Mouse (Mus musculus) thymus, adult 2 months (tissue): ENCODE data around the gene Ubap2.

Experiments used
- CTCF ChIP-seq: fragments of 200-500 bp; IDR thresholded peaks from 2 replicates; pipeline ENCODE4 v1.5.1; 2012; ENCODE audit warnings: mild to moderate bottlenecking, control low read depth, low read length, moderate library complexity, borderline replicate concordance; ENCODE audit not compliant: control insufficient read depth, poor library complexity, insufficient read depth; ENCODE audit errors: extremely low read depth
- POLR2A ChIP-seq: fragments of 200-500 bp; IDR thresholded peaks from 2 replicates; pipeline ENCODE4 v1.6.1; 2012; ENCODE audit warnings: mild to moderate bottlenecking, low read length, control low read depth, moderate library complexity; ENCODE audit not compliant: control insufficient read depth, poor library complexity, insufficient read depth; ENCODE audit errors: extremely low read depth

DNA sequence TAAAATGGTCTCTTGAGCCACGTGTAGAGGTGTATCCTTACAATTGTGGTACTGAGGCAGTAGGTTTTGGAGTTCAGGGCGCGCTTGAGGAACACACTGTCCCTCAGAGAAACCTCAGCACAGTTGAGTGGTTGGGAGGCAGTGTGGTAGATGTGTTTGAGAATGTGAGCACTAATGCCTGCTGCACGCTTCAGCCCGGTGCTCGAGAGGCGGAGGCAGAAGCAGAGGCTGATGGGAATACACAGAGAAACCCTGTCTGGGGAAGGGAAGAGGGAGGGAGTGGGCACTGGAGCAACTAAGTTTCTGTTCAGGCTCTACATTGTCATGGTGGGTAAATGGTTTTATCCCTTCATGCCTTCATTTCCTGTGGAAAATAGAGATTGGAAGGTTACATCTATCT lies 123.8 kb downstream of the Ubap2 start:
- TF ChIP-seq CTCF (no peak), POLR2A (no peak)
